In genomic region chr12:34894867-34895266, GRCm38 (mm10) we compare ENCODE assay signal across 23 mouse cellular contexts. TPM values are rescaled to one million over a fixed set of nuclear protein-coding genes. Genes with fewer than 3 reads are reported as not detected.
DNase-seq lines count a peak whose midpoint lies in the region; ATAC-seq and TF ChIP-seq lines count a peak whose summit lies in the region.
"Had no signal": no experiment of that assay in that cellular context is flagged by ENCODE, and none has a peak within 500 bp of the region (broad histone marks: within the 10 kb centered on the region; RNA-seq: fewer than 3 reads in every experiment).

No protein-coding gene starts in this region.

- TF ChIP-seq RAD21 in CH12.LX (IDR thresholded peaks at IDR 0.05; ENCODE audit: low read depth, low read length), result peak; percentile 18

- H3K36me3 ChIP-seq in intestine, postnatal 0 days (ENCODE audit: control insufficient read depth, insufficient read depth), result no peaks in the 10 kb centered on the region
- H3K36me3 ChIP-seq in intestine, embryonic 15.5 days, result no peaks in the 10 kb centered on the region
- H3K36me3 ChIP-seq in lung, postnatal 0 days (ENCODE audit: insufficient read depth, low read length), result no peaks in the 10 kb centered on the region
- H3K36me3 ChIP-seq in CH12.LX (replicated peaks in 1 of 2; ENCODE audit: control insufficient read depth in 1 of 2, insufficient read depth in 1 of 2, low read length in 1 of 2), result no peaks in the 10 kb centered on the region
- H3K36me3 ChIP-seq in stomach, postnatal 0 days (ENCODE audit: control insufficient read depth, insufficient read depth, low read length), result no peaks in the 10 kb centered on the region
- no peaks in the 10 kb centered on the region for H3K36me3 ChIP-seq in embryonic facial prominence, embryonic 10.5 days (replicated peaks)
- H3K36me3 ChIP-seq: embryonic facial prominence, embryonic 12.5 days; heart, embryonic 13.5 days; hindbrain, embryonic 15.5 days; limb, embryonic 13.5 days; neural tube, embryonic 13.5 days had no signal

- no peaks in the 10 kb centered on the region for H3K27me3 ChIP-seq in intestine, postnatal 0 days (replicated peaks; ENCODE audit: control insufficient read depth, insufficient read depth, low read length)
- no peaks in the 10 kb centered on the region for H3K27me3 ChIP-seq in intestine, embryonic 15.5 days (replicated peaks)
- no peaks in the 10 kb centered on the region for H3K27me3 ChIP-seq in lung, postnatal 0 days (replicated peaks; ENCODE audit: insufficient read depth, low read length)
- no peaks in the 10 kb centered on the region for H3K27me3 ChIP-seq in CH12.LX (replicated peaks)
- H3K27me3 ChIP-seq in stomach, postnatal 0 days (ENCODE audit: control insufficient read depth, insufficient read depth, low read length), result no peaks in the 10 kb centered on the region
- H3K27me3 ChIP-seq in embryonic facial prominence, embryonic 10.5 days (replicated peaks; ENCODE audit: low read depth, poor library complexity, severe bottlenecking), result no peaks in the 10 kb centered on the region
- H3K27me3 ChIP-seq: embryonic facial prominence, embryonic 12.5 days; hindbrain, embryonic 15.5 days; limb, embryonic 13.5 days; neural tube, embryonic 13.5 days had no signal

- no peaks in the 10 kb centered on the region for H3K4me1 ChIP-seq in intestine, postnatal 0 days (replicated peaks; ENCODE audit: control insufficient read depth, insufficient read depth, low read length)
- no peaks in the 10 kb centered on the region for H3K4me1 ChIP-seq in intestine, embryonic 15.5 days (replicated peaks)
- H3K4me1 ChIP-seq in lung, postnatal 0 days (ENCODE audit: insufficient read depth, low read depth, low read length), result no peaks in the 10 kb centered on the region
- no peaks in the 10 kb centered on the region for H3K4me1 ChIP-seq in CH12.LX (ENCODE audit: control insufficient read depth in 1 of 2, insufficient read depth in 2 of 2)
- no peaks in the 10 kb centered on the region for H3K4me1 ChIP-seq in stomach, postnatal 0 days (replicated peaks; ENCODE audit: control insufficient read depth, insufficient read depth)
- H3K4me1 ChIP-seq in embryonic facial prominence, embryonic 10.5 days, result no peaks in the 10 kb centered on the region
- H3K4me1 ChIP-seq: embryonic facial prominence, embryonic 12.5 days; heart, embryonic 13.5 days; hindbrain, embryonic 15.5 days; limb, embryonic 13.5 days; neural tube, embryonic 13.5 days had no signal

- DNase-seq in lung, postnatal 0 days (ENCODE audit: low spot score), result no peak
- DNase-seq in lung, postnatal 14 days, result no peak
- DNase-seq in CH12.LX (ENCODE audit: extremely low read depth), result no peak
- DNase-seq in stomach, postnatal 0 days (ENCODE audit: low spot score), result no peak
- DNase-seq in embryonic facial prominence, embryonic 10.5 days (ENCODE audit: low spot score), result no peak
- DNase-seq: adrenal gland, postnatal 10 days; cerebellum, adult 9-10 months; cerebellum, postnatal 36 days; gastrocnemius, postnatal 25 days; heart, postnatal 10 days; kidney, postnatal 25 days; lung, adult 18-20 months; right cerebral cortex, postnatal 4 days had no signal

- no peaks in the 10 kb centered on the region for H3K9me3 ChIP-seq in intestine, postnatal 0 days (ENCODE audit: control insufficient read depth)
- H3K9me3 ChIP-seq in intestine, embryonic 15.5 days, result no peaks in the 10 kb centered on the region
- no peaks in the 10 kb centered on the region for H3K9me3 ChIP-seq in lung, postnatal 0 days (ENCODE audit: low read length)
- no peaks in the 10 kb centered on the region for H3K9me3 ChIP-seq in CH12.LX (replicated peaks; ENCODE audit: low read length)
- no peaks in the 10 kb centered on the region for H3K9me3 ChIP-seq in stomach, postnatal 0 days (ENCODE audit: control insufficient read depth, low read length)
- no peaks in the 10 kb centered on the region for H3K9me3 ChIP-seq in embryonic facial prominence, embryonic 10.5 days
- H3K9me3 ChIP-seq: embryonic facial prominence, embryonic 12.5 days; heart, embryonic 13.5 days; hindbrain, embryonic 15.5 days; limb, embryonic 13.5 days; neural tube, embryonic 13.5 days had no signal

- peak; percentile 28 for TF ChIP-seq CTCF in intestine, postnatal 0 days (IDR thresholded peaks at IDR 0.05; ENCODE audit: low read depth)
- peak; percentile 21; the same call in 1 of the 2 replicates for TF ChIP-seq CTCF in lung, postnatal 0 days (IDR thresholded peaks at IDR 0.05)
- TF ChIP-seq CTCF in CH12.LX (conservative IDR thresholded peaks at IDR 0.05 in 1 of 2, IDR thresholded peaks at IDR 0.05 in 1 of 2; ENCODE audit: low read depth in 2 of 2, low read length in 2 of 2), result peak in 1 of 2 experiments; percentile 56; a peak in 2 of 4 replicates
- peak; percentile 33 for TF ChIP-seq CTCF in stomach, postnatal 0 days (IDR thresholded peaks at IDR 0.05; ENCODE audit: low read depth)

- no peak overlapping the region for H3K9ac ChIP-seq in intestine, postnatal 0 days (ENCODE audit: low read depth, low read length)
- H3K9ac ChIP-seq in intestine, embryonic 15.5 days, result no peak overlapping the region
- no peak overlapping the region for H3K9ac ChIP-seq in lung, postnatal 0 days (replicated peaks; ENCODE audit: low read depth)
- H3K9ac ChIP-seq in CH12.LX (ENCODE audit: insufficient read depth, low read depth), result no peak overlapping the region
- H3K9ac ChIP-seq in stomach, postnatal 0 days (ENCODE audit: low read length), result no peak overlapping the region
- H3K9ac ChIP-seq: embryonic facial prominence, embryonic 12.5 days; heart, embryonic 13.5 days; hindbrain, embryonic 15.5 days; limb, embryonic 13.5 days; neural tube, embryonic 13.5 days had no signal

- no peak overlapping the region for H3K27ac ChIP-seq in intestine, postnatal 0 days (ENCODE audit: low read depth, low read length)
- no peak overlapping the region for H3K27ac ChIP-seq in intestine, embryonic 15.5 days
- H3K27ac ChIP-seq in lung, postnatal 0 days (ENCODE audit: low read length), result no peak overlapping the region
- H3K27ac ChIP-seq in CH12.LX (ENCODE audit: insufficient read depth, low read depth), result no peak overlapping the region
- no peak overlapping the region for H3K27ac ChIP-seq in stomach, postnatal 0 days (replicated peaks)
- no peak overlapping the region for H3K27ac ChIP-seq in embryonic facial prominence, embryonic 10.5 days (replicated peaks)
- H3K27ac ChIP-seq: embryonic facial prominence, embryonic 12.5 days; heart, embryonic 13.5 days; hindbrain, embryonic 15.5 days; limb, embryonic 13.5 days; neural tube, embryonic 13.5 days had no signal

- no peak overlapping the region for H3K4me3 ChIP-seq in intestine, postnatal 0 days (ENCODE audit: low read depth, low read length)
- no peak overlapping the region for H3K4me3 ChIP-seq in intestine, embryonic 15.5 days (replicated peaks)
- H3K4me3 ChIP-seq in lung, postnatal 0 days (ENCODE audit: low read depth, low read length), result no peak overlapping the region
- no peak overlapping the region for H3K4me3 ChIP-seq in CH12.LX (replicated peaks in 1 of 3; ENCODE audit: low read depth in 2 of 3, low read length in 2 of 3, poor library complexity in 1 of 3)
- H3K4me3 ChIP-seq in stomach, postnatal 0 days (ENCODE audit: low read depth, low read length), result no peak overlapping the region
- H3K4me3 ChIP-seq in embryonic facial prominence, embryonic 10.5 days, result no peak overlapping the region
- H3K4me3 ChIP-seq: embryonic facial prominence, embryonic 12.5 days; heart, embryonic 13.5 days; hindbrain, embryonic 15.5 days; limb, embryonic 13.5 days; neural tube, embryonic 13.5 days had no signal

- no peak for TF ChIP-seq EP300 in lung, postnatal 0 days (IDR thresholded peaks at IDR 0.05)
- no peak for TF ChIP-seq EP300 in CH12.LX (IDR thresholded peaks at IDR 0.05; ENCODE audit: low read length)
- no peak for TF ChIP-seq EP300 in stomach, postnatal 0 days (optimal IDR thresholded peaks at IDR 0.05)

- TF ChIP-seq POLR2A in CH12.LX (IDR thresholded peaks at IDR 0.05; ENCODE audit: low read depth, low read length), result no peak

- dilution Hi-C loops in CH12.LX (cut with MboI; ENCODE audit: extremely low pct_ligation_motif_present, extremely low pct_unique_long_range_greater_than_20kb, low sequenced_read_pairs), result no loop called here

- H3K79me2 ChIP-seq in CH12.LX (replicated peaks; ENCODE audit: control insufficient read depth, extremely low read depth, insufficient read depth, poor library complexity, severe bottlenecking), result no peaks in the 10 kb centered on the region

- no peak overlapping the region for H3K4me2 ChIP-seq in intestine, postnatal 0 days (replicated peaks; ENCODE audit: low read depth)
- H3K4me2 ChIP-seq in intestine, embryonic 15.5 days (replicated peaks), result no peak overlapping the region
- no peak overlapping the region for H3K4me2 ChIP-seq in lung, postnatal 0 days (replicated peaks; ENCODE audit: low read depth, low read length)
- H3K4me2 ChIP-seq in CH12.LX (ENCODE audit: insufficient read depth, low read depth, poor library complexity, severe bottlenecking), result no peak overlapping the region
- no peak overlapping the region for H3K4me2 ChIP-seq in stomach, postnatal 0 days (replicated peaks; ENCODE audit: low read depth)
- H3K4me2 ChIP-seq: embryonic facial prominence, embryonic 12.5 days; heart, embryonic 13.5 days; hindbrain, embryonic 15.5 days; limb, embryonic 13.5 days; liver, embryonic 11.5 days; midbrain, embryonic 11.5 days; neural tube, embryonic 13.5 days had no signal

- 67% methylated on average over 5 of the region's 5 CpGs for WGBS in intestine, postnatal 0 days
- 71% methylated on average over 5 of the region's 5 CpGs for WGBS in intestine, embryonic 15.5 days
- 71% methylated on average over 5 of the region's 5 CpGs for WGBS in lung, postnatal 0 days
- WGBS in stomach, postnatal 0 days, result 73% methylated on average over 5 of the region's 5 CpGs
- WGBS in embryonic facial prominence, embryonic 10.5 days, result 84% methylated on average over 5 of the region's 5 CpGs

- in situ Hi-C loops in CH12.LX (cut with MboI; ENCODE audit: low pct_ligation_motif_present, low pct_unique_long_range_greater_than_20kb, low sequenced_read_pairs), result no loop called here

- ATAC-seq in intestine, postnatal 0 days, result no peak
- no peak for ATAC-seq in intestine, embryonic 15.5 days
- no peak for ATAC-seq in lung, postnatal 0 days
- no peak for ATAC-seq in stomach, postnatal 0 days (ENCODE audit: low FRiP score, low TSS enrichment)
- ATAC-seq: forebrain, embryonic 14.5 days had no signal

TF ChIP-seq in CH12.LX, 34 proteins besides CTCF, POLR2A, EP300 and RAD21 (continues in another document):
- TF ChIP-seq E2F4 (IDR thresholded peaks at IDR 0.05; ENCODE audit: insufficient replicate concordance, low read depth, low read length) (no peak), SMC3 (IDR thresholded peaks at IDR 0.05; ENCODE audit: low read depth, low read length) (peak; percentile 60)

RNA-seq across cellular contexts. Expression of gene Hdac9, which starts 22.0 kb away (rescaled TPM):
- polyA plus RNA-seq in intestine, postnatal 0 days (2015; fragmentation: Nextera tagmentation; extraction: Ambion mirVana), result 1.4 and 1.6 TPM in 2 replicates
- 3.2 and 4.2 TPM in 2 replicates for polyA plus RNA-seq in intestine, embryonic 15.5 days (2015; fragmentation: Nextera tagmentation; extraction: Ambion mirVana)
- 5.1 and 6.0 TPM in 2 replicates for polyA plus RNA-seq in lung, postnatal 0 days (2015; fragmentation: Nextera tagmentation; extraction: Ambion mirVana)
- 0.04 TPM in 1 of 2 replicates, not detected in the other for total RNA-seq in CH12.LX (2012; rRNA removed)
- 0.38 and 0.49 TPM in 2 replicates for total RNA-seq in CH12.LX (2014; rRNA removed)
- 0.17 and 0.44 TPM in 2 replicates for polyA plus RNA-seq in CH12.LX (2012; ENCODE audit: insufficient read length, low read depth)
- 1.5 and 1.7 TPM in 2 replicates for polyA plus RNA-seq in stomach, postnatal 0 days (2015; fragmentation: Nextera tagmentation; extraction: Ambion mirVana)
- 3.5 and 3.6 TPM in 2 replicates for polyA plus RNA-seq in embryonic facial prominence, embryonic 10.5 days (2016; fragmentation: Nextera tagmentation; extraction: Ambion mirVana)
